Mouse (Mus musculus) ES-E14 (cell line): ENCODE data around the gene Kat6b.

Experiments
- CHD2 ChIP-seq: IDR thresholded peaks from 2 replicates; pipeline ENCODE4 v1.6.1; 2014; ENCODE audit warnings: mild to moderate bottlenecking, low read depth, low read length, inconsistent platforms
- HCFC1 ChIP-seq: IDR thresholded peaks from 2 replicates; pipeline ENCODE4 v1.6.1; 2012; ENCODE audit warnings: low read length, inconsistent platforms, borderline replicate concordance; ENCODE audit not compliant: insufficient read depth
- MAFK ChIP-seq: IDR thresholded peaks from 2 replicates; pipeline ENCODE4 v1.6.1; 2014; ENCODE audit warnings: mild to moderate bottlenecking, low read depth, low read length, inconsistent platforms; ENCODE audit not compliant: insufficient read depth
- ZC3H11A ChIP-seq: IDR thresholded peaks from 2 replicates; pipeline ENCODE4 v1.6.1; 2012; ENCODE audit warnings: low read depth, mild to moderate bottlenecking, inconsistent platforms, low read length, borderline replicate concordance
- ZNF384 ChIP-seq: IDR thresholded peaks from 2 replicates; pipeline ENCODE4 v1.6.1; 2012; ENCODE audit warnings: low read depth, low read length, inconsistent platforms

- TF ChIP-seq ZC3H11A (no peak), MAFK (no peak), ZNF384 (no peak), CHD2 (no peak), HCFC1 (no peak)
Measured at GRCm38 (mm10) chr14:21615853-21616252, 134.6 kb downstream of the Kat6b start.
